Mouse (Mus musculus) Patski (cell line): ENCODE results near the gene Sh2d1b2. TPM values are rescaled to one million over a fixed set of nuclear protein-coding genes. Genes with fewer than 3 reads are reported as not detected.
"Not testable (repeated sequence)": the region's sequence is repeated elsewhere in the genome, so short reads cannot be mapped to it uniquely, and the experiment has no call there.

Source experiments
- ATAC-seq: fragments of 100-300 bp; one replicate; pipeline ENCODE4 v1.8.0; 2021
- CTCF ChIA-PET: fragments of 350-600 bp; sonication (Branson Sonifier 250); formaldehyde crosslinking; loops from one replicate; lab custom pipeline; 2022; ENCODE audit warnings: inconsistent platforms; lab: Charles Lee
- POLR2A ChIA-PET: fragments of 350-600 bp; sonication (Branson Sonifier 250); formaldehyde crosslinking; loops from one replicate; lab custom pipeline; 2022; ENCODE audit warnings: antibody characterized with exemption, inconsistent platforms; lab: Charles Lee
- DNase-seq: peaks from one replicate; pipeline ENCODE4 v3.0.0-alpha.2; 2011; ENCODE audit warnings: low read depth, low spot score
- H3K27me3 ChIP-seq: fragments of 371-371 bp; one replicate; pipeline ENCODE4 v1.5.1; 2021
- CTCF ChIP-seq: fragments of 100-300 bp; IDR thresholded peaks from one replicate; pipeline ENCODE4 v1.5.1; 2021
- in situ Hi-C: fragments of 300-500 bp; cut with MboI; formaldehyde crosslinking; loops from 3 replicates; pipeline ENCODE4 v1.11.1; 2018; ENCODE audit warnings: low pct_unique_long_range_greater_than_20kb, mixed read lengths
- polyA plus RNA-seq: library from polyadenylated mRNA; unstranded; gene quantifications from one replicate; pipeline ENCODE4 v1.2.3, GENCODE M21; 2021

The Sh2d1b2 gene
- not detected for polyA plus RNA-seq

DNA sequence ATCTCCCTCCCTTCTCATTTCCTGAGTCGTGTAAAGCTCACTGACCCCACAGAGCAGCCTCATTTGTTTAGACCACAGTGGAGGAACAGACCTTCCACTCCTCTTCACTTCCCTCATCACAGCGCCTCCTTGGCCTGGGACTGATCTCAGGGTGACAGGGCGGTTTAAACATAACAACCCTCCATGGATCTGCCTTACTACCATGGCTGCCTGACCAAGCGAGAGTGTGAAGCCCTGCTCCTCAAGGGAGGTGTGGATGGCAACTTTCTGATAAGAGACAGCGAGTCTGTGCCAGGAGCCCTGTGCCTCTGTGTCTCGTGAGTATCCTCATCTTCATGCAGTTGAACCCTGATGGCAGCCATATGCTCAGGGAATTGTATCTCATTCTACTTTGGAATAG is at the start of gene Sh2d1b2:
Gene Sh2d1b2 (plus strand): TSS at position 62 of the 400 bp plus-strand sequence.
- ATAC-seq, POLR2A ChIA-PET, CTCF ChIA-PET, in situ Hi-C loops, DNase-seq, H3K27me3 ChIP-seq: not testable (repeated sequence)

GRCm38 (mm10) chr1:170185137-170185536 is 47.4 kb upstream of the Sh2d1b2 start:
- ChIA-PET POLR2A (no interaction called here), CTCF (no interaction called here)
- no peaks in the 10 kb centered on the region for H3K27me3 ChIP-seq
- in situ Hi-C loops, result no loop called here
- ATAC-seq, result no peak
- no peak for TF ChIP-seq CTCF
- DNase-seq, result no peak

DNA sequence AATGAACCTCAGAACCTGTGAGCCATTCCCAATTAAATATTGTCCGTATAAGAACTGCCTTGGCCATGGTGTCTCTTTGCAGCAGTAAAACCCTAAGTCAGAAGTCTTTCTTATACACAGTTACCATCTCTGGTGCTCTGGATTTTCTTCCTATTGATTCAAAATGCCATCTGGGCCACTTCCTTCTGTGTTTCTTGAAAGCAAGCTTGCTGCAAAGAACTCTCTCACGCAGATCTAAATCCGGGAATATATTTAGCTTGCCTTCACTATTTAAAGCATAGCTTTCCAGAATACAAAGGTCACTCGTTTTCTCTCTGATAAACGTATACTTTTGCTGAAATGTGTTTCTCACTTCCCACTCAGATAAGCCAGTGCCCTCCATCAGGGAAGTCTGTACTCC is 46.0 kb upstream of the Sh2d1b2 start:
- TF ChIP-seq CTCF, result no peak
- ATAC-seq (no peak), DNase-seq (no peak)
- POLR2A ChIA-PET, result no interaction called here
- CTCF ChIA-PET, result interaction anchor here (1.5 kb wide), 2 partner anchors 11 to 12 kb away, joined by 3 to 4 read pairs; partner anchors contain the start of gene Uap1
- in situ Hi-C loops, result no loop called here
- no peaks in the 10 kb centered on the region for H3K27me3 ChIP-seq

DNA sequence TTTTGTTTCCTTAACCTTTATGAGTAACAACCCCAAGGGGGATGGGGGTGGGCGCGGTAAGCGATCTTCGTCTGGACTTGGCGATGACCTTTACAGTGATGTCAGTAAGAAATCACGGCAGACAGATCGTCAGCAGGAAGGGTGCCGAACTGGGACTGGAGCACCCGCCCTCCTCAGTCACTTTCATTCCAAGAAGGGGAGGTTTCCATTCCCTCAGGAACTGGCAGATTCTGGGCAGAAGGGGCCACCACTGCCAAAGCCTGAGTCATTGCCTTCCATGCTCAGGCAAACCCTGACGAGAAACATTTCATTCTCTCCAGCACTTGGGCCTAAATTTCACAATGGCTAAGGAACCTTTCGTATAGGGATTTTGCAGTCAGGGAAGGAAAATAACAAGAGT is 43.9 kb upstream of the Sh2d1b2 start:
- H3K27me3 ChIP-seq, result no peaks in the 10 kb centered on the region
- ATAC-seq (peak; percentile 62), DNase-seq (no peak)
- CTCF ChIA-PET, result no interaction called here
- no peak for TF ChIP-seq CTCF
- in situ Hi-C loops, result no loop called here
- POLR2A ChIA-PET, result interaction anchor here (1.5 kb wide), 1 partner anchor 14 kb away, joined by 3 read pairs; the partner anchor contains the start of gene Uap1

DNA sequence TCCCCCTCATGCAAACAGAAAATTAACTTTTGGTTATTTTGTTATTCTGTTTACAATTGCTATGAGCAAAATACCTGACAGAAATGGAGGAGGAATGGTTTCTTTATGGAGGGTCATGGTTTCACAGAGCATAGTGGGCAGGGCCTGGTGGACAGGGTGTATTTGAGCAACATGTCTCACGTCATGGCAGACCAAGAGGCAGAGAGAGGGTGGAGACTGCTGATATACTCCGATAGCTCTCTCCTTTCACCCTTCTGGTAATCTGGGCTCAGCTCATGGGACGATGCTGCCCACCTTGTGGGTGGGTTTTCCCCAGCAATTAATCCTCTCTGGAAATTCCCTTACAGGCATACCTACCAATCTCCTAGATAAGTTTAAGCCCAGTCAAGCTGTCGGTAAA is 42.3 kb upstream of the Sh2d1b2 start:
- ChIA-PET CTCF (no interaction called here), POLR2A (interaction anchor here (1.3 kb wide), 1 partner anchor 232 kb away, joined by 5 read pairs; no protein-coding TSS in a partner anchor)
- no peak for TF ChIP-seq CTCF
- no peak for ATAC-seq
- no peaks in the 10 kb centered on the region for H3K27me3 ChIP-seq
- no peak for DNase-seq
- in situ Hi-C loops, result no loop called here

DNA sequence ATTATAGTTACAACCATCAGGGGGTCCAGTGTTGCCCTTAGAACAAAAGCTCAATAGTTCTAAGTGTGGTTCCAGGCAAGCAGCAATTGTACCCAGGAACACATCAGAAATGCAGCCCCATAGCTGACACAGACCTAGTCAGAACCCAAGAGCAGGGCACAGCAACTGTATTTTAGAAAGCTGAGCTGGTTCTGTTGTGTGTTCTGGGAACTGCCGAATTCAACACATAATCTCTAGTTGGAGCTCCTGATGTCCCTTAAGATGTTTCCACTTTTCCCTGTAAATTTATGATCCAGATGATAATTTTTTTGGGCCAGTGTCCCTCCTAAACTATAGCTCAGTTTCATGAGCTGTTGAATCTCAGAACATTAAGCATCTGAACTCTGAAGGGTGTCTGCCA is 40.6 kb upstream of the Sh2d1b2 start:
- DNase-seq (no peak), ATAC-seq (no peak)
- ChIA-PET POLR2A (no interaction called here), CTCF (interaction anchor here (1.4 kb wide), 1 partner anchor 8 kb away, joined by 5 read pairs; no protein-coding TSS in a partner anchor)
- no peaks in the 10 kb centered on the region for H3K27me3 ChIP-seq
- in situ Hi-C loops, result no loop called here
- TF ChIP-seq CTCF, result no peak

- in situ Hi-C loops, result no loop called here
- ATAC-seq (no peak), DNase-seq (no peak)
- ChIA-PET POLR2A (no interaction called here), CTCF (interaction anchor here (0.9 to 1.1 kb wide), 2 partner anchors 9 to 41 kb away, joined by 3 read pairs; no protein-coding TSS in a partner anchor)
- no peaks in the 10 kb centered on the region for H3K27me3 ChIP-seq
- TF ChIP-seq CTCF, result no peak
These were observed 36.3 kb upstream of the Sh2d1b2 start for GRCm38 (mm10) chr1:170196211-170196610.

- TF ChIP-seq CTCF, result peak; percentile 58
- CTCF ChIA-PET, result interaction anchor here (0.7 to 3.9 kb wide), 8 partner anchors 9 to 261 kb away, joined by 3 to 18 read pairs (median 3); no protein-coding TSS in a partner anchor
These were observed 32.2 kb upstream of the Sh2d1b2 start for GRCm38 (mm10) chr1:170200379-170200778.

GRCm38 (mm10) chr1:170206395-170206794 is 26.2 kb upstream of the Sh2d1b2 start:
- ChIA-PET POLR2A (no interaction called here), CTCF (interaction anchor here (1.0 kb wide), 1 partner anchor 9 kb away, joined by 3 read pairs; no protein-coding TSS in a partner anchor)
- no peak for DNase-seq
- in situ Hi-C loops, result no loop called here
- H3K27me3 ChIP-seq, result no peaks in the 10 kb centered on the region
- ATAC-seq, result no peak
- TF ChIP-seq CTCF, result no peak

More at GRCm38 (mm10) chr1:170200379-170200778, 32.2 kb upstream of the Sh2d1b2 start:
- in situ Hi-C loops, result no loop called here
- DNase-seq, result no peak
- POLR2A ChIA-PET, result no interaction called here
- ATAC-seq, result no peak
- no peaks in the 10 kb centered on the region for H3K27me3 ChIP-seq

DNA sequence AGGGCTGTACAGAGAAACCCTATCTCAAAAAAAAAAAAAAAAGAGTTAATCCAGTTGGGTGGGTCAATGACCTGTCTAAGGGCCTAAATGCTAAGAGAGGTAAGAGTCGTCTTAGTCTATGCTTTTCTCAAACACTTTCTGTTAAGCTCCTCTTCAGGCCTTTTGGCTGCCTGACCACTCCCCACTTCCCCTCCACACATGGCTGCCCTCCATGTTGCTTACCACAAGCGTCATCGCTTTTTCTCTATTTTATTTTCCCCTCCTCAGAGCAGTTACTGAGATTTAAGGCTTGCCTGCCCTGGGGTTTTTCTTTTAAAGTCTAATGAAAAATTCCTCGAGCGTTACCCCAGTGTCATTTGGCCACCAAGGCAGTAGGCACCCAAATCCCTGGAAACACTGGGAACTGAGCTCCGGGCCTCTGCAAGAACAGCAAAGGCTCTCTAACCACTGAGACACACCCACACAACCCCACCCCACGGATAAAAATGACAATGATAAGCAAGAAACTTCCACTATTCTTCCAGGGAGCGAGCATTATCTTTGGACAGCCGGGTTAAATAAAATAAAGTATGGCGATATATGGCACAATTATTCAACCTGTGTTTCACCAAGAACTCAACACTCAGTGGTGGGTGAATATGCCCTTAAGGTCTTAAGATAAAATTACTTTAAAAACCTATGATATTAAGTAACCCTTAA is 19.2 kb upstream of the Sh2d1b2 start:
- CTCF ChIA-PET, result no interaction called here
- no peaks in the 10 kb centered on the region for H3K27me3 ChIP-seq
- DNase-seq, result no peak
- in situ Hi-C loops, result no loop called here
- POLR2A ChIA-PET, result no interaction called here
- TF ChIP-seq CTCF, result no peak
- ATAC-seq, result no peak

GRCm38 (mm10) chr1:170214383-170214756 is 18.2 kb upstream of the Sh2d1b2 start:
- POLR2A ChIA-PET, result no interaction called here
- CTCF ChIA-PET, result no interaction called here
- in situ Hi-C loops, result no loop called here
- H3K27me3 ChIP-seq, result no peaks in the 10 kb centered on the region
- DNase-seq (no peak), ATAC-seq (no peak)
- no peak for TF ChIP-seq CTCF
